Mouse (Mus musculus) thymus, postnatal 25 days (tissue): ENCODE measurements around the gene Slc1a7.

Experiments used
- DNase-seq: peaks from one replicate; pipeline ENCODE4 v3.0.0; 2022

Slc1a7 gene

DNA sequence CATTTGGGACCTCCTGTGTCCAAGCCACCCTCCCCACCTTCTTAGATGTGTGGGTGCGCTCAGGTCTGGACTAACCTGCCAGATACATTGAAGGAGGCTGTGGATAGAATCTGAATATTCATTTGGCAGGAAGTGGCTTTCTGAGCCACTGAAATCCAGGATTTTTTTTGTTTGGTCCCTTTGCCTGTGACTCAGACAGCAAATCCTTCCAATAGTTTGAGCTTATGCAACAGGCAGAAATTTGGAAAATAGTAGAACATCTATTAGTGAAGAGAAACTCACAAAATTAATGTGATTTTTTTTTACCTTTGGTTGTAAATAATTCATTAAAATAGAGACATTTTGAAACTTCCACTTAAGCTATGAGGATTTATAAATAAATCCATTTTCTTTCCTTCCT is 3.0 kb downstream of the Slc1a7 start:
- DNase-seq = no peak

DNA sequence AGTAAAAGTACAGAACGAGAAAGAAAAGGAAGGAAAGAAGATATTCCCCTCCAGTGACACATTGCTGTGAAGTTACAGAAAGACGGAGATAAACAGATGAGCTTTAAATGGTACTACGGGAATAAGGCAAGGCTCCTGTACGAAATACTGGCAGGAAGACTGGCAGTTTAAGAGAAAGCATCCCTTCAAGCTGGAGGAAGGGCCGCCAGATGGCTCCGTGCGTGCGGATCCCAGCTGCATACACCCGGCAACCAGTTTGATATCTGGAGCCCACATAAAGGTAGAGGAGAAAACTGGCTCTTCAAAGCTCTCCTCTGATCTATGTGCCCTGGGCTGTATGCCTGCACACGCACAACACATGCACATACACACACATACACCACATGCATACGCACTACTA is 6.4 kb downstream of the Slc1a7 start:
- no peak for DNase-seq

DNA sequence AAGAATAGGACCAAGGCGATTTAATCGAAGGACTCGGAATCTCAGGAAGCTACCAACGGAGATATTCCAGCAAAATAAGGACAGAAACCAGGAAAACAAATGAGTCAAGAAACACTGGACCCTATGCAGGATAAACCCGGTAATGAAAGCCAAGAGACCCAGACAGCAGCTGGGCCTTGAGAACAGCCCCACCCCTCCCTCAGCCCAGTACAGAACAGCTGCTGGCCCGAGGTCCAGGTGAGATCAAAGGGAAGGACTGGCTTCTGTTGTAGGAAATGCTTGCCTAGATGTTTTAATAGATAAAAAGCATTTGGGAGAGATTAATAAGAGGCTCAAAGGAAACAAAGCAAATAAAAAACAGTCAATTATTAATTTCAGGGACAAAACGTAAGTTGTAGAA is 6.9 kb downstream of the Slc1a7 start:
- DNase-seq = no peak

DNA sequence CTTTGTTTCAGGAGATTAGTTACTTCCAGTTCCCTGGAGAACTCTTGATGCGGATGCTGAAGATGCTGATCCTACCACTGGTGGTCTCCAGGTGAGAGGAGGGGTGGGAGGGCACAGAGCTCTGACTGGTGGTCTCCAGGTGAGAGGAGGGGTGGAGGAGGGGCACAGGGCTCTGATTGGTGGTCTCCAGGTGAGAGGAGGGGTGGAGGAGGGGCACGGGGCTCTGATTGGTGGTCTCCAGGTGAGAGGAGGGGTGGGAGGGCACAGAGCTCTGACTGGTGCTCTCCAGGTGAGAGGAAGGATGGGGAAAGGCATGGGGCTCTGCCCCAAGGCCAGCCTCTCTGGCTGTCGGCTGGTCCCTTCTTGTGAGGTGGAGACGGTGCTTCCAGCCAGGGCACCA is 9.5 kb downstream of the Slc1a7 start:
- DNase-seq = no peak

DNA sequence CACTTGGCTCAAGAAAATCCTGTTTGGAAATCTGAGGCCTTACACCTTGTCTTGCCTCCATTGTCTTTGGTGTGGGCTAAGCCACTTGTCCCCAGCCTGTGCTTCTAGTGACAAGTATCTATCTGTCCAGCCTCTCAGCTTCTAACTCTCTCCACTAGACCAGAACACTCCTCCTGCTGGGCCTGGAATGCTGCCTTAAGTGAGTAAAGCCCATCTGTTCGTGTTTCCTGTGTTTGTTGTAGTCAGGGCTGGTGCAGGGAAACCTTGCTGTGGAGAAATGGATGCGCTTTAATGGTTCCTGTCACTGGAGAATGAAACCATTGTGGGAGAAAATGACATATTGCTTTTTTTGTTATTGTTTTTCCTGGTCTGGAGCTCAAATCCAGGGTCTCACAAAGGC is 11.4 kb downstream of the Slc1a7 start:
- DNase-seq = no peak

DNA sequence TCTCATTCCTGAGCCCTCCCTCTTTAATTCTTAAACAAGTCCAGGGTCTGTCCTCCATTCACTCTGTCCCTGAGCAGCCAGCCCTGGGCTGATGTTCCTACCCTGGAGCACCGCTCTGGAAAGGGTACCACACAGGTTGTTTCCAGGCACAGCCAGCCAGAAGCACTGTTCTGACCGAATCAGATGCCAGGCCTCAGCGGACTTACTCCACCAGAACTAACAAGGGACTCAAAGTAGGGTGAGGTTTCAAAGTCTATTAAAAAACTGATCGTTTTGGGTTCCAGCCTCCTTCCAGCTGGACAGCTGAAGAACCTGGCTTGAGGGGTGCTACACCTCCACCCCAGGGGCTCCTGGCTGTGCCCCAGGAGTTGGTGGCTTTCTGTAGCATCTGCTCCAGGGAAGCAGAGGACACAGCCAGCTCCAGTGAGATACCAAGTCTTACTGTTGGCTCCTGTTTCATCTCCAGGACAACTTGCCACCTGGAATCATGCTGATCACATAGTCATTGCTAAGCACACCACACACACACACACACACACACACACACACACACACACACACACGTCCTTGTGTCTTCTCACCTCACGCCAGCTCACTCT is 12.0 kb downstream of the Slc1a7 start:
- DNase-seq = no peak

DNA sequence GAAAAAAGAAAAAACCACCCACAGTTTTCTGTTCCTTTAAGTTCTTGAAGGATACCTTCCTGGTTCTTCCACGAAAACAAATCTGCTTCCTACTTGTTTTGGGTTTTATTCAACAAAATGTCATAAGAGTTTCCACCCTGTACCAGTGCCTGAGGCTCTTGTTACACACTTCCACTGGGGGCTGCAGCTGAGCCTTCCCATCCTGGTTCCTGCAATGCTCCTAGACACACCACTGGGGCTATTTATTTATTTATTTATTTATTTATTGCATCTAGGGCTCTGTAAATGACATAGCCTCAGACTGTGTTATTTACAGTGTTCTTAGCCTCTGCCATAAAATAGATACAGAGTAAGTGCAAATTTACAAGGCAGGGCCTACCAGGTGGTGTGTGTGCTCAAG is 15.6 kb downstream of the Slc1a7 start:
- DNase-seq = no peak

DNA sequence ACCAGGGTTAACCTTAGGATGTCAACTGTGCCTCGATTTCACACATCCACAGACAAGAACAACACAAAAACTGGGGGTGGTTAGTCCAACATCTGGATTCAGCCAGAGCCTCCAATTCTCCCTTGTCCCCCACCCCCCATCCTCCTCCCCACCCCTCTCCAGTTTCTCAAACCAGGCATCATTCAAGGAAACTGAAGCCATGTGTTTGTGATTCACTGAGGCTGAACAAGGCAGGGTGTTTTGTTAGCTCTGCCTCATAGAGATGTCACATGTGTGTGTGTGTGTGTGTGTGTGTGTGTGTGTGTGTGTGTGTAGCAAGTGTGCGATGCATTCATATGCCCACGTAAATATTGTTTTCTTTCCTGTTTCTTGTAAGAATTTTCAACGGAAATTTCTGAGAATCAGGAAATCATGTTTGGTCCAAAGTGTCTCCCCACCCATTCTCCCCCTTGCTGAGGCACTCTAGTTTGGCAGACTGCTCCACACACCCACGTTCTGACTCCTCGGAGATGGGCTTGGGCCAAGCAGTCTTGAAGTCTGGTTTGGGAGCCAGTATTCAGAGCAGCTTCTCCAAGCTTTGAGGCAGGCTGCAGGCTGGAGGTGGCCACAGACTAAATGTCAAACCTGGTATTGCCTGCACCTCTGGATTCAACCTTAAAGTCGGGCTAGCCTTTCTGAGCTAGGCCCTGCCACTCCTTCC is 16.3 kb downstream of the Slc1a7 start:
- no peak for DNase-seq

DNA sequence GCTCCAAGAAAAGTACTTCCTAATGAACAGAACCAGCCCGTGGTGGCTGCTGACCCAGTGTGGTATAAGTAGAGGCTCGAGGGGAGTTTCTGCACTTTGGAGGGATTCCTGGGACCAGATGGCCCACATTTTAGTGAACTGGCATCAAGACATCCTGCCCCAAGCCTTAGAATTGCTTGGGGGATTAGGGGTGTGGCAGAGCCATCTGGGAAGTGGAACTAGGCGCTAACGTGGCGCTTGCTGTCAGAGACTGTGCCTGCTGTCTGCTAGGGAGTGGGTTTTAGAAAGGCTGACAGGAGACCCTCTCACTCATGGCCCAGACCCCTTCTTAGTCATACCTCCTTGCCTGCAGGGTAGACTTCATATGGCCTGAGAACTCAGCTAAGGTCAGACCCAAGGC is 17.7 kb downstream of the Slc1a7 start:
- no peak for DNase-seq

DNA sequence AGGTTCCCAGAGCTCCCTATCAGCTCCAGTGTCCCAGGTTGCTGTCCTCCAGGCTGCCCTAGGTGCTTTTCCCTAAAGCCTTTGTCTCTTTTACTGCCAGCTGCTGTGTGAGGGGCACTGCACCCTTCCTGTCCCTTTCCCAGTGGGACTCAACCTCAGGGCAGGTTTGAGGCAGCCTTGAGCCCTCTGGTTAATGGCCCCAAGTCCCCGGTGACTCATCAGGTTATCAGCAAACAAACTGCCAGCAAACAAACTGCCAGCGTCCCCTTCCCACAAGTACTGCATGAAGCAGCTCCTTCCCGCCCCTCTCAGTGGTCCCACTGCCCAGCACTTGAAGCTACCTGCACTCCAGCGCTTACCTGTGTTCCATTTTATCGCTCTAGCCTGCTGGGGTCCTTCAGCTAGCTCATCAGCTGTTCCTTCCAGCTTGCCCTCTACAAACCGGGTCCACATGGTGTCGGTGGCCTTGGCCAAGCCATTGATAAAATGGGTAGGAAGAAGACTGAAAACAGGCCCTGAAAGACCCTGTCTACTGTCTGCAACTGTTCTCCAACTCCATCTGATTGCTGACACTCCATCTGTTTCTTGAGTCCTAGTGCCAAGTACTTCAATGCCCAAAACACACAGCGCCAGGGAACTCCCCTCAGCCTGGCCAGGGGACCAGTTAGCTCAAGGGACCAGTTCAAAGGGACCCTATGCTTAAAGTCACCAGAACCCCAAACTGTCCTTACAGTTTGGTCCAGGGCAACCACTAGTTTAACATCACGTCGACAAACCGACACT is 18.4 kb downstream of the Slc1a7 start:
- no peak for DNase-seq

DNA sequence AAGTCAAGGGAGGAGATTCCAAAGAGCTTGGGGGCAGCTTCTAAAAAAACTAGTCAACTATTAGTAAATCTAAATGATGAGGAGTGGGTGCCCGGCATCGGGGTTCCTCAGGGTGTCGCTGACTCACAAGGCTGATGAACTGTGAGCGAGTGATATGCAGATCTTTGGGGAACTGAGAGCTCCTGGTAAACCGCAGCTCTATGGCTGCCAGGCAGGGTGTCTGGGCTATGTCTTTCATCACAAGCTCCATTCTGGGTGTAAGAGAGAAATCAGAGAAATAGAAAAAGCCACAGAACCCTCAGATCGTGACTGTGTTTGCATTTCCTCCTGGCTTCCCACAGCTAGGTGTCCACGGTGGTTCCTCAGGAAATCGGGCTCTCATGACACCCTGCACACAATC is 20.8 kb downstream of the Slc1a7 start:
- DNase-seq = peak; percentile 49

DNA sequence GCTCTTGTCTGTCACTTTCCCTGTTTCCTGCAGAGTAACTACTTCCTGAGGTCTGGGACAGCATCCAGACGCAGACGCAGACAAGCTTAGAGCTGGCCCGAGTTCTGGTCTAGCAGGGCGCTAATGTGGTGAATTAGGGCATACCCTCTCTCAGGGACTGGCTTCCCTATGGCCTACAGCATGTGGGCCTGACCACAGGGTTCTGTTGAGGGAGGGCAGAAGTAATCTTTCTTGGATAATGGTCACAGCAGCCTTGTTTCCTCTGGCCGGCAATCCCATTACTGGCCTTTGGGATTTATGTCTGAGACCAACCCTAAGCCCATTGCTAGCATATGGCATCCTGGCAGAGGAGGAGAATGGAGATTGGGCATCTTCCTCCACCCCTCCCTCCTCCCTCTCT is 22.7 kb downstream of the Slc1a7 start:
- no peak for DNase-seq

DNA sequence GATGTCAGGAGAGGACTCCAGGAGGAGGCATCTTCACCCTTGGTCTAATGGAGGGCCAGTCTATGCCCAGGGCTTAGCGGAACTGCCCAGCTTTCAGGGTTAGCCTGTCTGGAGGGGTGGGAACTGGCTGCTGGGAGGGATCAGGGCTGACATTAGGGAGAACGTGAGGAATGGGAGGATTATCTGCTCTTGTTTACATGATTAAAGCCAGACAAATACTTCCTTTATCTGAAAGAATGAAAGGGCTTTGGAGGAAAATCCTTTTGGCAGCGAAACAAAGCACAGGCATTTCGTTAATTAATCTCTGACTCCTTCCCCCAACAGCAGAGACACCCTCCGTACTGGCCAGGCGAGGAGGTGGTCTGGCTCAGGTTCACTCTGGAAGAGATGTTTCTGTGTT is 23.7 kb downstream of the Slc1a7 start:
- no peak for DNase-seq

DNA sequence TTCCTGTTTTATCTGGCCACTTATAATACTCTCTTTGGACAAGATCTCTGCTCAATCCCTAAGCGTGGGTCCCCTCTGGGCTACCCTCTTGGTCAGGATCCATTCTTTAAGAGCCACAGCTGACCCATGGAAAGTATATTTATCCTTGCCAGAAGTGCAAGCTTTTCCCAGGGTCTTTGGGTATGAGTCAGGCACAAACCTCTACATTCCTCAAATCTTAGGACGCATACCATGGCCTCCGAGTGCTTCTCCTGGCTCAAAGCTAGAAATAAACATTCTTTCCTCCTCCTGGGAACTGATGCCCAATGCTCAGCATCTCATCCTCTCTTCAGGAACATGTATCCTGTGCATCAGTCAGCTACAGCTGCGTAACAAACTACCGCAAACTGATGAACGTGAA is 26.9 kb downstream of the Slc1a7 start:
- DNase-seq = no peak

DNA sequence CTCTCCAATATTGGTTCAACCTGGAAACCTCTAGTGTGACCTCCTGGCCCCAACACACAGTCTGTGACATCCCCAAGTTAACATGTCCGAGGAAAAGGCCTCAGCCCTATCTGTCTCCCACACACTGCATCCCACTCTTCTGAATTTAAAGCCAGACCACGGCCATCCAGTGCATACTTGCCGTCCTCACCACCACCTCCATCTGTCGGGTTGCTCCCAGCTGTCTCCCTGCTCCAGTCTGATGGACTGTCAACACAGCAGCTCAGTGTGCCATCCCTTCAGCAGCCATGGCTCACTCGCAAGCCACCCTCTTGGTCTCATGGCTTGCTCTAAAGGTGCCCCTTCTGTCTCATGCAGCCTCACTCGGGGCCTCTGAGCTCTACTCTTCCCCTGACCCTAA is 27.6 kb downstream of the Slc1a7 start:
- DNase-seq = no peak

DNA sequence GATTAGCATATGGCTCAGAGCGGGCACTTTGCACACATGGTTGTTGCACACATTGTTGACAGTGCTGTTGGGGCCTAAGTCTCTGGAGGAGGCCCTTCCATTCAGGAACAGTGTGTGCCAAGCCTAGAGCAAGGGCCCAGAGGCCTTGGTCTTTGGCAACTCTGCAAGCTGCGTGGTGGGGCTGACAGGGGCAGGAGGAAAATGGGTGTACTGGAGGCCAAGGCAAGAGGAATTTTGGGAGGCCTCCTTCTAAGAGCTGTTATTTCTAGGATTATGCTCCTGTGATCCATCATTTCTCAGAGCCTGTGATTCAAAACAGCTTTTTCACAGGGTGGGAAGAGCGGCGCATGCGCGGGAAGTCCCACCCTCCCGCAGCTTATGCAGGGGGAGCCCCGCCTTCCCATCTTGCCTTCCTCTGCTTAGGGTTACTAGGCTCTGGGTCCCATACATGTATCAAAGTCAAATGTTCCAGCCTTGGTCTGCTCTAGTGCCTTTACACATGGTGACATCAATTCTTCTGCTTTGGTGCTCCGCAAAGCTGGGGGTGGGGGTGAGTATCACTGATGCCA is 28.4 kb downstream of the Slc1a7 start:
- DNase-seq = no peak

DNA sequence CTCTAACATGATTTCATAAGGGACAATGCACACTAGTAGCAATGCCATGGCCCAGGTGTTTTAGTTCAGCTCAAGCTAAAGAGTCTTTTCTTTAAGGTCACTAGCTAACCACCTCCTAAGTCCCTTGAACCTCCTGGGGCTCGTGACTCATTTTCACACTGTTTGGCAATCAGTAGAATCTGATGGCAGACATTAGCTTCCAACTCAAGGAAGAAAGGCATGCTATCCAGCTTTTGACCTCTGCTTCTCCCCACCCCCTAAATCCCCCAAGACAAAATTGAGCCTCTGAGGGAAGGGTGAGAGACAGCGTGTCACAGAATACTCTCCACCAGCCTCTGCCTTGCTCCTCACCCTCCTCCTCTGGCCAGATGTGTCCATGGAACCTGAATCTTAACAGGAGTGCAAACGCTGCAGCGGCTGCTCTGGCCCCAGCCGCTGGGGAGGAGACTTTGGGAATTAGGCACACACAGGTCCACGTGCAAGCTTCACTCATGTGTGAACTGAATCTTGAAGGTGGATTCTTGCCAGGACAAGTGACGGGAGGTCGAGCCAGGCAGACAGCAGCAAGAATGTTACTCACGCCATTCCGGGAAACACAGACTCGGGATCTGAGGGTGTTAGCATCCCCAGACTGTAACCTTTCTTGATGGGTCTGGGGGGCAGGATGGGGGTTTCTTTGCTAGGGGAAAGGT is 30.7 kb downstream of the Slc1a7 start:
- no peak for DNase-seq

DNA sequence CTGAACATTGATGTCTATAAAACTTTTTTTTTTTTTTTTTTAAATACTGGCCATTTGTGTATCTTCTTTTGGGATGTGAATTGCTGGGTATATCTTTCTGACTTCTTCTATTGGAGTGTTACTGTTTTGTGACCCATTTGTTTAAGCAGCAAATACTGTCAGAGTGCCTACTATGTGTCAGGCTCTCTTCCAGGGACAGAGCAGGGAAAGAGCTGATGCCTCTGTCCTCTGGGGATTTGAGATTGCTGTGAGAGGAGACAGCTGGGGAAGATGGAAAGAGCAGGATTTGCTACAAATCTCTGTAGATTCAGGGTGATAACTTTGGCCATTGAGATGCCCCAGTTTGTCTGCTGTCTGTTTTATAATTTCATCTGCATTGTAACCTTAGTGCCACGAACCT is 31.2 kb downstream of the Slc1a7 start:
- DNase-seq = no peak

DNA sequence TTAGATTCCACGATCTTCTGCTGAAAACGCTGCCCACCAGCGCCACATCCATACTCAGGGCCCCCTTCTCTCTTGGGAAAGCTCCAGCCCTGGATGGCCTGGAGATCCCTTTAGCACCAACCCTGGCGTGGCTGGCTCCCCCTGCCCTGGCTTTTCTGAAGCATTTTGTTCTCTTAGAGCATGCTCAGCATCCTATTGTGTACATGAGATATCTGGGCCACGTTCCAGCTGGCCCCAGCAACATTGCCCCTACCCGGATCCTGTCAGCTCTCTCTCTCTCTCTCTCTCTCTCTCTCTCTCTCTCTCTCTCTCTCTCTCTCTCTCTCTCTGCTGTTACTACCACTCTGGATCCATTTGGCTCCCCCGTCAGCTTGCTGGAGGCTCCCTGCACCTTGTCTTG is 37.2 kb downstream of the Slc1a7 start:
- no peak for DNase-seq

DNA sequence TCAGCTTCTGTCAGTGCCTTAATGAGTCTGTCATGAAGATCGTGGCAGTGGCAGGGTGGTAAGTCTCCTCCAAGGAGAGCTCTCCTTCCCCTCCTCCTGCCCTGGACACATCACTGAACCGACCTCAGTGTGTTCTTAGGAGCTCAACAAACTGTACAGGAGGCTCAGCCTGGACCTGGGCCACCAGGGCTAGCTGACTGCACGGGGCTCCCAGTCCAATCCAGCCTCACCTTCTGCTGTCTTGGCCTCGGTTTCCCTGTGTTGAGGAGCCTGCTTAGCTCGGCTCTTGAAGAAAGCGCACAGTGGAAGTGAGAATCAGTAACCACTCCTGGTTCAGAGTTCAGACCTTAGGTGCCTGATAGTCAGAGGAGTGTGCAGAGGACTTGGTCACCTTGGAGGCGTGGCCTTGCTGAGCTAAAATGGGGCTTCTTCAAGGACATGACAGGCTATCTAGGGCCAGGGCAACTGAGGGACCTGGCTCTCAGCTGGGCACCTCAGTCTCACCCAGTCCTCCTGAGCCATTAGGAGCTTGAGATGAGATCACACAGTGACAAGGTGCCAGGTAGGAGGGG is 39.5 kb downstream of the Slc1a7 start:
- DNase-seq = no peak

DNA sequence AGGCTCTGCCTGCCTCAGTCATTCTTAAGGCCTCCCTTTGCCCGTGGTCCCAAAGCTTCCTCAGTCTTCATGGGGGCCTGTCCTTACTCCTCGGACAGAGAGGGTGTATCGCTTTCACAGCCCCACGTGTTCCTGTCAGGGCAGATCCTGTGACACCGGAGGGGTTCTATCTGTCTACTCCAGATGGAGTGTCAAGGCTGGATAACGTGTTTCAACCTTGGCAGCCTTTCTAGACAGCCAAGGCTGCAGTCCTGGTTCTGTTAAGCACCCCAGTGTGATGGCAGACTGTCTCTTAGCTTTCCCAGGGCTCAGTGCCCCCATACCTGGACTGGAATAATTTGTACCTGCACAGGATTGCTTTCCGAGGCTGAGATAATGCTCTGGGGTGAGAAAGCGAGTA is 40.4 kb downstream of the Slc1a7 start:
- no peak for DNase-seq

DNA sequence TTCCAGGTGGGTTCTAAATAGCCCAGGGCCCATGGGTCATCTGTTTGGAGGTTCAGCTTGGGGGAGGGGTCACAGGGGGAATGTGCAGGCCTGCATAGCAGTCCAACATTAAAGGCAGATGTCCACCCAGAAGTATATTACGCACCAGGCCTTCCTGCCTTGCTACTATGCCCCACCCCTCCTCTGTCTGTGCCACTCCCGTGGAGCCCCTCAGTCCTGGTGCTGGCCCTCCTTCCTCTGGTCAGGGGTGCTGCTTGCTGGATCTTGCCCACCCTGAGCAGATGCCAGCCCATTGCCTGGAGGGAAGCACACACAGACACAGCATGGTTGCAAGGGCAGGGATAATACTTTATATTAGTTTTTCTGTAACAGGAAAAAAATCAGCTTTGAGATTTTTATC is 46.3 kb downstream of the Slc1a7 start:
- DNase-seq = no peak
